Mouse (Mus musculus): ENCODE measurements around the gene Itpr2. TPM values are rescaled to one million over a fixed set of nuclear protein-coding genes. Genes with fewer than 3 reads are reported as not detected.

Gene Itpr2
- polyA plus RNA-seq, 1 experiment from 2014 or later: 8.9 TPM

- Histone ChIP-seq H3K4me2 (ENCODE audit: low read depth, low read length) (peak overlapping the region; percentile 99), H3K27me3 (replicated peaks; ENCODE audit: control insufficient read depth, insufficient read depth, low read length) (no peaks in the 10 kb centered on the region), H3K4me1 (ENCODE audit: control insufficient read depth, insufficient read depth, low read length) (0 out of 2 replicates have a peak, but pooled peaks cover 3% of the 10 kb centered on the region), H3K4me3 (ENCODE audit: low read depth, low read length) (peak overlapping the region; percentile 76; the same call in 1 of the 2 replicates), H3K9ac (ENCODE audit: low read depth, low read length) (no peak overlapping the region), H3K27ac (replicated peaks; ENCODE audit: low read depth, low read length) (no peak overlapping the region), H3K36me3 (ENCODE audit: control insufficient read depth, insufficient read depth, low read length) (no peaks in the 10 kb centered on the region), H3K9me3 (ENCODE audit: control insufficient read depth, low read length) (no peaks in the 10 kb centered on the region)
- no peak for DNase-seq (ENCODE audit: low spot score)
- 74% methylated on average over 5 of the region's 5 CpGs for WGBS
- ATAC-seq (ENCODE audit: low read depth): no peak
These were observed 1.3 kb downstream of the Itpr2 start for GRCm38 (mm10) chr6:146500771-146501170.

- Histone ChIP-seq H3K4me1 (ENCODE audit: control insufficient read depth, insufficient read depth, low read length) (0 out of 2 replicates have a peak, but pooled peaks cover 3% of the 10 kb centered on the region), H3K36me3 (ENCODE audit: control insufficient read depth, insufficient read depth, low read length) (no peaks in the 10 kb centered on the region), H3K27ac (replicated peaks; ENCODE audit: low read depth, low read length) (no peak overlapping the region), H3K9me3 (ENCODE audit: control insufficient read depth, low read length) (no peaks in the 10 kb centered on the region), H3K4me2 (ENCODE audit: low read depth, low read length) (peak overlapping the region; percentile 99), H3K27me3 (replicated peaks; ENCODE audit: control insufficient read depth, insufficient read depth, low read length) (no peaks in the 10 kb centered on the region), H3K9ac (ENCODE audit: low read depth, low read length) (no peak overlapping the region), H3K4me3 (ENCODE audit: low read depth, low read length) (no peak overlapping the region)
- ATAC-seq (ENCODE audit: low read depth) (no peak), DNase-seq (ENCODE audit: low spot score) (no peak)
- 58% methylated on average over 6 of the region's 6 CpGs for WGBS
These were observed 1.8 kb downstream of the Itpr2 start for GRCm38 (mm10) chr6:146500206-146500605.

DNA sequence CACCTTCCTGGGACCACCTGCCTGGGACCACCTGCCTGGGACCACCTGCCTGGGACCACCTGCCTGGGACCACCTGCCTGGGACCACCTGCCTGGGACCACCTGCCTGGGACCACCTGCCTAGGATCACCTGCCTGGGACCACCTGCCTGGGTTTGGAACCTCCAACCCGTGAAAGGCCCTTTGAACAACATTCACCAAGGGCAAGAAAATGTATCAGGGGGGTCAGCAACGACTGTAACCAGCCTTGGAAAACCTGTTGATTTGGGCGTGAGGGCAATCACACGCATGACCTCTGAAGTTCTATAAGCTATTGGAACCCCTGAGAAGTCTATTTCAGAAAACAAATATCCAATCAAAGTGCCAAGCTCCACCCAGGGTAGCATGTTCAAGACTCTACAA is 2.5 kb downstream of the Itpr2 start:
- 70% methylated on average over 4 of the region's 4 CpGs for WGBS
- 0 out of 2 replicates have a peak, but pooled peaks cover 3% of the 10 kb centered on the region for H3K4me1 ChIP-seq (ENCODE audit: control insufficient read depth, insufficient read depth, low read length)
- H3K27ac ChIP-seq (replicated peaks; ENCODE audit: low read depth, low read length): no peak overlapping the region
- no peaks in the 10 kb centered on the region for H3K9me3 ChIP-seq (ENCODE audit: control insufficient read depth, low read length)
- no peaks in the 10 kb centered on the region for H3K27me3 ChIP-seq (replicated peaks; ENCODE audit: control insufficient read depth, insufficient read depth, low read length)
- H3K36me3 ChIP-seq (ENCODE audit: control insufficient read depth, insufficient read depth, low read length): no peaks in the 10 kb centered on the region
- ATAC-seq (ENCODE audit: low read depth) (no peak), DNase-seq (ENCODE audit: low spot score) (no peak)
- H3K4me2 ChIP-seq (ENCODE audit: low read depth, low read length): no peak overlapping the region
- no peak overlapping the region for H3K9ac ChIP-seq (ENCODE audit: low read depth, low read length)
- no peak overlapping the region for H3K4me3 ChIP-seq (ENCODE audit: low read depth, low read length)

GRCm38 (mm10) chr6:146498416-146498815 is 3.6 kb downstream of the Itpr2 start:
- no peaks in the 10 kb centered on the region for H3K9me3 ChIP-seq (ENCODE audit: control insufficient read depth, low read length)
- no peaks in the 10 kb centered on the region for H3K27me3 ChIP-seq (replicated peaks; ENCODE audit: control insufficient read depth, insufficient read depth, low read length)
- H3K4me3 ChIP-seq (ENCODE audit: low read depth, low read length): no peak overlapping the region
- no peak overlapping the region for H3K4me2 ChIP-seq (ENCODE audit: low read depth, low read length)
- H3K9ac ChIP-seq (ENCODE audit: low read depth, low read length): no peak overlapping the region
- DNase-seq (ENCODE audit: low spot score) (no peak), ATAC-seq (ENCODE audit: low read depth) (no peak)
- 0 out of 2 replicates have a peak, but pooled peaks cover 3% of the 10 kb centered on the region for H3K4me1 ChIP-seq (ENCODE audit: control insufficient read depth, insufficient read depth, low read length)
- WGBS: 83% methylated on average over 3 of the region's 3 CpGs
- H3K27ac ChIP-seq (replicated peaks; ENCODE audit: low read depth, low read length): no peak overlapping the region
- no peaks in the 10 kb centered on the region for H3K36me3 ChIP-seq (ENCODE audit: control insufficient read depth, insufficient read depth, low read length)

DNA sequence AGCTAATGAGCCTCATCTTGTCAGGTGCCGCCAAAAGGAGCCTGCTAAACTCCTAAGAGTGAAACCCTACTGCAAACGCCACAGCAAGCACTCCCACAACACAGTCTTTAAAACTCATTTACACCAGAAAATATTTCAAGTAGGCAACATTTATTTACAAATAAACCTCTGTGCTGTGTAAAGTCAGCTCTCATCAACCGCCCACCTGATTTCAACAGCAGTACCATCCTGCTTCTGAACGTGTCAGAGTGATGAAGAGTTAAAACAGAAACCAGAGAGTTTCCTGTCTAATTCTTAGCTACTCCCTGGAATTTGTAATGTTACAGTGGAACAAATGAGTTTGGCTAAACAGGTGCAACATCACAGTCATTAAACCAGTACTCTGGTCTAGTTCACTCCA is 4.2 kb downstream of the Itpr2 start:
- Histone ChIP-seq H3K27me3 (replicated peaks; ENCODE audit: control insufficient read depth, insufficient read depth, low read length) (no peaks in the 10 kb centered on the region), H3K9ac (ENCODE audit: low read depth, low read length) (no peak overlapping the region), H3K36me3 (ENCODE audit: control insufficient read depth, insufficient read depth, low read length) (no peaks in the 10 kb centered on the region), H3K4me3 (ENCODE audit: low read depth, low read length) (no peak overlapping the region), H3K27ac (replicated peaks; ENCODE audit: low read depth, low read length) (no peak overlapping the region), H3K4me2 (ENCODE audit: low read depth, low read length) (no peak overlapping the region), H3K9me3 (ENCODE audit: control insufficient read depth, low read length) (no peaks in the 10 kb centered on the region), H3K4me1 (ENCODE audit: control insufficient read depth, insufficient read depth, low read length) (0 out of 2 replicates have a peak, but pooled peaks cover 3% of the 10 kb centered on the region)
- ATAC-seq (ENCODE audit: low read depth) (no peak), DNase-seq (ENCODE audit: low spot score) (no peak)
- 62% methylated on average over 4 of the region's 4 CpGs for WGBS

DNA sequence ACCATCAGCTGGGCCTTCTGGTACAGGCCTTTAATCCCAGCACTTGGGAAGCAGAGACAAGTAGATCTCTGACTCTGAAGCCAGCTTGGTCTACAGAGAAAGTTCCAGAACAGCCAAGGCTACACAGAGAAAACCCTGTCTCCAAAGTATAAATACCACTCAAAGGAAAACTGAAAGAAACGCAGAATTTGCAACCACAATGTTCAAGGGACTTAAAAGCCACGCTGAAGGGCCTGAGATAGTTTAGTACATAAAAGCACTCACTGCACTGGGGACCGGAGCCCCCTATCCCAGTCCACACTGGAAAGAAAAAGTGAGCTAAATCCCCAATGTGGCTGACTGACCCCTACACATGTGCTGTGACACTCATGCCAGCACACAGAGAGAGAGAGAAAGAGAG is 4.6 kb downstream of the Itpr2 start:
- H3K36me3 ChIP-seq (ENCODE audit: control insufficient read depth, insufficient read depth, low read length): no peaks in the 10 kb centered on the region
- H3K4me3 ChIP-seq (ENCODE audit: low read depth, low read length): no peak overlapping the region
- no peaks in the 10 kb centered on the region for H3K9me3 ChIP-seq (ENCODE audit: control insufficient read depth, low read length)
- H3K4me2 ChIP-seq (ENCODE audit: low read depth, low read length): no peak overlapping the region
- no peak for DNase-seq (ENCODE audit: low spot score)
- no peak overlapping the region for H3K27ac ChIP-seq (replicated peaks; ENCODE audit: low read depth, low read length)
- H3K27me3 ChIP-seq (replicated peaks; ENCODE audit: control insufficient read depth, insufficient read depth, low read length): no peaks in the 10 kb centered on the region
- no peak for ATAC-seq (ENCODE audit: low read depth)
- no peak overlapping the region for H3K9ac ChIP-seq (ENCODE audit: low read depth, low read length)
- 0 out of 2 replicates have a peak, but pooled peaks cover 3% of the 10 kb centered on the region for H3K4me1 ChIP-seq (ENCODE audit: control insufficient read depth, insufficient read depth, low read length)
- 72% methylated on average over 3 of the region's 3 CpGs for WGBS

GRCm38 (mm10) chr6:146491680-146492079 is 10.3 kb downstream of the Itpr2 start:
- H3K27ac ChIP-seq (replicated peaks; ENCODE audit: low read depth, low read length): no peak overlapping the region
- no peak overlapping the region for H3K4me2 ChIP-seq (ENCODE audit: low read depth, low read length)

GRCm38 (mm10) chr6:146490416-146490960 is 11.5 kb downstream of the Itpr2 start:
- H3K27me3 ChIP-seq (replicated peaks; ENCODE audit: control insufficient read depth, insufficient read depth, low read length): no peaks in the 10 kb centered on the region
- H3K27ac ChIP-seq (replicated peaks; ENCODE audit: low read depth, low read length): no peak overlapping the region
- no peaks in the 10 kb centered on the region for H3K36me3 ChIP-seq (ENCODE audit: control insufficient read depth, insufficient read depth, low read length)
- H3K9ac ChIP-seq (ENCODE audit: low read depth, low read length): no peak overlapping the region
- H3K9me3 ChIP-seq (ENCODE audit: control insufficient read depth, low read length): no peaks in the 10 kb centered on the region
- no peaks in the 10 kb centered on the region for H3K4me1 ChIP-seq (ENCODE audit: control insufficient read depth, insufficient read depth, low read length)
- no peak for DNase-seq (ENCODE audit: low spot score)
- no peak overlapping the region for H3K4me3 ChIP-seq (ENCODE audit: low read depth, low read length)
- WGBS: 81% methylated on average over 9 of the region's 9 CpGs
- no peak for ATAC-seq (ENCODE audit: low read depth)
- no peak overlapping the region for H3K4me2 ChIP-seq (ENCODE audit: low read depth, low read length)

More at GRCm38 (mm10) chr6:146491680-146492079, 10.3 kb downstream of the Itpr2 start:
- H3K36me3 ChIP-seq (ENCODE audit: control insufficient read depth, insufficient read depth, low read length): no peaks in the 10 kb centered on the region
- no peak overlapping the region for H3K9ac ChIP-seq (ENCODE audit: low read depth, low read length)
- H3K27me3 ChIP-seq (replicated peaks; ENCODE audit: control insufficient read depth, insufficient read depth, low read length): no peaks in the 10 kb centered on the region
- H3K4me3 ChIP-seq (ENCODE audit: low read depth, low read length): no peak overlapping the region
- DNase-seq (ENCODE audit: low spot score): no peak
- no peaks in the 10 kb centered on the region for H3K9me3 ChIP-seq (ENCODE audit: control insufficient read depth, low read length)
- H3K4me1 ChIP-seq (ENCODE audit: control insufficient read depth, insufficient read depth, low read length): no peaks in the 10 kb centered on the region
- WGBS: 90% methylated on average over 2 of the region's 2 CpGs
- ATAC-seq (ENCODE audit: low read depth): no peak

DNA sequence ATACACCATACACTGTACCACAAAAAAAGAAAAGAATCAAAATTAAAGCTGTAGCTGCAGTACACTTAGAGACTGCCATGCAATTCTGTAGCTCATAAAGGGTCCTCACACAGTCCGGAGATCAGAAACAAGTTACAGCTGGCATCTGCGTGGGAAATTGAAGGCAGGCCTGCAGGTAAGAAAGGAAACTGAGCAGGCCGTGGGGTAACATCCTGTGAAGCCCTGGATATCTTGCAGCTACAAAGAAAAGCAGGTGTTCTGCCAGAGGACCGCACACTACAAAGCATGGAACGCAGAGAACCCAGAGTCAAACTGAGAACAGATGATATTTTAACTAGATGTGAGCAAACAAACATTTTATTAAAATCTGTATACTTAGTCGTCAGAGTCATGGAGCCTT is 12.2 kb downstream of the Itpr2 start:
- no peak overlapping the region for H3K4me2 ChIP-seq (ENCODE audit: low read depth, low read length)
- DNase-seq (ENCODE audit: low spot score) (no peak), ATAC-seq (ENCODE audit: low read depth) (no peak)
- no peak overlapping the region for H3K4me3 ChIP-seq (ENCODE audit: low read depth, low read length)
- H3K36me3 ChIP-seq (ENCODE audit: control insufficient read depth, insufficient read depth, low read length): no peaks in the 10 kb centered on the region
- no peaks in the 10 kb centered on the region for H3K27me3 ChIP-seq (replicated peaks; ENCODE audit: control insufficient read depth, insufficient read depth, low read length)
- no peak overlapping the region for H3K27ac ChIP-seq (replicated peaks; ENCODE audit: low read depth, low read length)
- no peak overlapping the region for H3K9ac ChIP-seq (ENCODE audit: low read depth, low read length)
- H3K4me1 ChIP-seq (ENCODE audit: control insufficient read depth, insufficient read depth, low read length): no peaks in the 10 kb centered on the region
- H3K9me3 ChIP-seq (ENCODE audit: control insufficient read depth, low read length): no peaks in the 10 kb centered on the region
- 56% methylated on average over 6 of the region's 6 CpGs for WGBS

Data from embryonic facial prominence, embryonic 14.5 days (tissue).